Mouse (Mus musculus) hindbrain, embryonic 10.5 days (tissue): ENCODE results near the gene Olfr564. TPM values are rescaled to one million over a fixed set of nuclear protein-coding genes. Genes with fewer than 3 reads are reported as not detected.

Source experiments
- DNase-seq: peaks from one replicate; pipeline ENCODE4 v3.0.0-alpha.2; 2017; ENCODE audit warnings: low spot score
- H3K27ac ChIP-seq: fragments of 300-500 bp; sonication (generic); 2 replicates; pipeline ENCODE4 v1.5.1; 2016; ENCODE audit warnings: mild to moderate bottlenecking, moderate library complexity
- H3K27me3 ChIP-seq: fragments of 300-500 bp; sonication (generic); 2 replicates; pipeline ENCODE4 v1.6.1; 2016; ENCODE audit warnings: mild to moderate bottlenecking; ENCODE audit not compliant: poor library complexity, insufficient read depth, severe bottlenecking
- H3K36me3 ChIP-seq: fragments of 300-500 bp; sonication (generic); 2 replicates; pipeline ENCODE4 v1.6.1; 2016; ENCODE audit warnings: mild to moderate bottlenecking, moderate library complexity
- H3K4me1 ChIP-seq: fragments of 300-500 bp; sonication (generic); replicated peaks from 2 replicates; pipeline ENCODE4 v1.6.1; 2016; ENCODE audit warnings: mild to moderate bottlenecking
- H3K4me3 ChIP-seq: fragments of 300-500 bp; sonication (generic); 2 replicates; pipeline ENCODE4 v1.5.1; 2016; ENCODE audit warnings: mild to moderate bottlenecking, moderate library complexity
- H3K9me3 ChIP-seq: fragments of 300-500 bp; sonication (generic); 2 replicates; pipeline ENCODE4 v1.6.1; 2016; ENCODE audit warnings: mild to moderate bottlenecking, moderate library complexity
- WGBS: fragments of 180-500 bp; shearing (Covaris S2); methylation state at CpG from one replicate; pipeline ENCODE4 v1.1.7; 2016; 5-methylcytosine and 5-hydroxymethylcytosine counted together
- polyA plus RNA-seq: library from polyadenylated mRNA; unstranded; fragments of >200 nt; fragmentation: Nextera tagmentation; extraction: Ambion mirVana; gene quantifications from 2 replicates; pipeline ENCODE4 v1.2.1, GENCODE M21; 2016

Olfr564 gene
- polyA plus RNA-seq: not detected in 2 replicates

DNA sequence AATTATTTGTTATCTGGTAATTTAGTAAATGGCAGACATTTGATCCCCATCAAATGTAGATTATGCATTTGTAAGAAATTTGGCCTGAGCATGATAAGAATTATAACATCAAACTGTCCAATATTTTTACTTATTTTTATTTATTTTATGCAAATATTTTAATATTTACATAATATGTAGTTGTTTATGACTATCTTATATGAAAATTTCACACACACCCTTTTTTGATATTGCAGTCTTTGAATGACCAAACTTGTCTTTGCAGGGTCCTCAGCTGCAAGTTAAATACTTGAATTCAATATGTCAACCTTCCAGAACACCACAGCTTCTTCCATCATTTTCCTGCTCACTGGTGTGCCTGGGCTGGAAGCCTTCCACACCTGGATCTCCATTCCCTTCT lies at the start of gene Olfr564:
Gene Olfr564, plus strand, starts transcription at position 301 of the 400 bp plus-strand sequence.
- no peaks in the 10 kb centered on the region for H3K36me3 ChIP-seq
- no peak for DNase-seq
- no peak within 1 kb of the TSS for H3K27ac ChIP-seq
- no peaks in the 10 kb centered on the region for H3K9me3 ChIP-seq
- H3K4me1 ChIP-seq: no peaks in the 10 kb centered on the region
- H3K27me3 ChIP-seq: no peaks in the 10 kb centered on the region
- no peak within 1 kb of the TSS for H3K4me3 ChIP-seq

DNA sequence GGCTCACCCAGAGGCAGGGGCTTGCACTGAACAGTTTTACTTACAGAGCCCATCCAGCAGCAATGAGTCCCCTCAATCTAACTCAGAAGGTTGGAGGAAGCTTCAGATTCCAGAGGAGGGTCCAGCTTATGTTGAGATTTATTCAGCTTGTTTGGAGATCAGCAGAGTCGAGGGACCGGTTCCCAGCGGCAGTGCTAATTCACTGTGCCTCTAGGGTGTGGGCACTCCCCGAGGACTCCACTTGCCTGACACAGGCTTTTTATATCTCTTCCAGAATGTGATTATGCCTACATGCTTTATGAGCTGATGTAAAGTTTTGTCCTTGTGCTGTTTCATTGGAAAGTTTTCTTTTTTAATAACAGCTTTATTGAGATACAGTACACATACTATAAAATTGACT lies 44.0 kb upstream of the Olfr564 start, which contains the start of the genes Olfr560 and Olfr78:
Gene Olfr560, minus strand, starts transcription at position 101 of the 400 bp plus-strand sequence.
Gene Olfr78, minus strand, starts transcription at position 206 of the 400 bp plus-strand sequence.
- no peak for DNase-seq
- no peaks in the 10 kb centered on the region for H3K4me1 ChIP-seq
- H3K9me3 ChIP-seq: no peaks in the 10 kb centered on the region
- no peak within 1 kb of the TSS for H3K27ac ChIP-seq
- no peaks in the 10 kb centered on the region for H3K27me3 ChIP-seq
- H3K4me3 ChIP-seq: no peak within 1 kb of the TSS
- WGBS: 83% methylated on average over 4 of the region's 4 CpGs
- H3K36me3 ChIP-seq: no peaks in the 10 kb centered on the region

DNA sequence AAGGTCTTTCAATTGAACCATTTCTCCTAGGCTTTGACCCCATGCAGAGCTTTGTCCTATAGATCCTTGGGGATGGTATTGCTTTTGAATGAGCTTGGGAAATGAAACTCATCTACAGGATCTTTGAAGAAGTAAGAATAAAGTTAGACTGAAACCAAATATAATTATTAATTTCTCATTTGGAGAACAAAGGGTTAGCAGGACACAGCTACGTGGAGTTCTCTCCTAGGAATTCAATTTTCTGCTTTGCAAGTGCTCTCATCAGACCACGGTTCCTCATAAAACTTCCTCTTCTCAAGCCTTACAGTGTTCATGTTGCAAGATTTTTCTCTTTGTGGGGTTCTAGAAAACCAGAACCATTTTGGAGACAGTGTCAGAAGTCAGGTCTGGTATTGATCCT lies 32.4 kb upstream of the Olfr564 start, which contains the start of gene Olfr561:
Gene Olfr561, plus strand, starts transcription at position 301 of the 400 bp plus-strand sequence.
- Histone ChIP-seq H3K27me3 (no peaks in the 10 kb centered on the region), H3K27ac (no peak within 1 kb of the TSS), H3K4me3 (no peak within 1 kb of the TSS), H3K36me3 (no peaks in the 10 kb centered on the region), H3K9me3 (no peaks in the 10 kb centered on the region), H3K4me1 (no peaks in the 10 kb centered on the region)
- 82% methylated on average over 2 of the region's 2 CpGs for WGBS
- no peak for DNase-seq

Other genes with a start within 250 kb of the Olfr564 start
- 0.37 and 0.42 TPM in 2 replicates for gene Trim21, start 238.0 kb upstream of the Olfr564 start, polyA plus RNA-seq
- gene Olfr550, start 232.0 kb upstream of the Olfr564 start, polyA plus RNA-seq: not detected in 2 replicates
- not detected in 2 replicates for gene Olfr551, start 211.6 kb upstream of the Olfr564 start, polyA plus RNA-seq
- gene Olfr552, start 205.7 kb upstream of the Olfr564 start, polyA plus RNA-seq: not detected in 2 replicates
- not detected in 2 replicates for gene Olfr553, start 185.3 kb upstream of the Olfr564 start, polyA plus RNA-seq
- not detected in 2 replicates for gene Olfr554, start 165.0 kb upstream of the Olfr564 start, polyA plus RNA-seq
- not detected in 2 replicates for gene Olfr555, start 144.7 kb upstream of the Olfr564 start, polyA plus RNA-seq
- gene Olfr556, start 138.6 kb upstream of the Olfr564 start, polyA plus RNA-seq: not detected in 2 replicates
- 9.6 and 9.9 TPM in 2 replicates for gene Trim68, start 116.2 kb upstream of the Olfr564 start, polyA plus RNA-seq
- gene Olfr557, start 107.6 kb upstream of the Olfr564 start, polyA plus RNA-seq: not detected in 2 replicates
- 0.06 and 0.10 TPM in 2 replicates for gene Olfr558, start 101.3 kb upstream of the Olfr564 start, polyA plus RNA-seq
- gene Olfr33, start 84.4 kb upstream of the Olfr564 start, polyA plus RNA-seq: not detected in 2 replicates
- not detected in 2 replicates for gene Olfr559, start 76.0 kb upstream of the Olfr564 start, polyA plus RNA-seq
- gene Olfr560, start 44.1 kb upstream of the Olfr564 start, polyA plus RNA-seq: not detected in 2 replicates
- 0.07 TPM in 1 of 2 replicates, not detected in the other for gene Olfr78, start 44.0 kb upstream of the Olfr564 start, polyA plus RNA-seq
- gene Olfr561, start 32.3 kb upstream of the Olfr564 start, polyA plus RNA-seq: 0.24 TPM in 1 of 2 replicates, not detected in the other
- gene Olfr566, start 55.3 kb downstream of the Olfr564 start, polyA plus RNA-seq: not detected in 2 replicates
- gene Olfr568, start 73.6 kb downstream of the Olfr564 start, polyA plus RNA-seq: not detected in 2 replicates
- not detected in 2 replicates for gene Olfr569, start 87.4 kb downstream of the Olfr564 start, polyA plus RNA-seq
- gene Olfr570, start 91.1 kb downstream of the Olfr564 start, polyA plus RNA-seq: not detected in 2 replicates
- gene Olfr571, start 114.1 kb downstream of the Olfr564 start, polyA plus RNA-seq: 0.03 TPM in 1 of 2 replicates, not detected in the other
- not detected in 2 replicates for gene Olfr572, start 120.9 kb downstream of the Olfr564 start, polyA plus RNA-seq
- not detected in 2 replicates for gene Olfr573-ps1, start 139.1 kb downstream of the Olfr564 start, polyA plus RNA-seq
- not detected in 2 replicates for gene Olfr574, start 145.0 kb downstream of the Olfr564 start, polyA plus RNA-seq
- gene Olfr575, start 155.3 kb downstream of the Olfr564 start, polyA plus RNA-seq: not detected in 2 replicates
- gene Olfr576, start 159.2 kb downstream of the Olfr564 start, polyA plus RNA-seq: not detected in 2 replicates
- gene Olfr577, start 172.5 kb downstream of the Olfr564 start, polyA plus RNA-seq: not detected in 2 replicates
- not detected in 2 replicates for gene Olfr578, start 185.8 kb downstream of the Olfr564 start, polyA plus RNA-seq
- not detected in 2 replicates for gene Olfr582, start 234.5 kb downstream of the Olfr564 start, polyA plus RNA-seq
- gene Olfr583, start 247.8 kb downstream of the Olfr564 start, polyA plus RNA-seq: not detected in 2 replicates